Mouse (Mus musculus): ENCODE measurements around the gene Ccdc149.

DNA sequence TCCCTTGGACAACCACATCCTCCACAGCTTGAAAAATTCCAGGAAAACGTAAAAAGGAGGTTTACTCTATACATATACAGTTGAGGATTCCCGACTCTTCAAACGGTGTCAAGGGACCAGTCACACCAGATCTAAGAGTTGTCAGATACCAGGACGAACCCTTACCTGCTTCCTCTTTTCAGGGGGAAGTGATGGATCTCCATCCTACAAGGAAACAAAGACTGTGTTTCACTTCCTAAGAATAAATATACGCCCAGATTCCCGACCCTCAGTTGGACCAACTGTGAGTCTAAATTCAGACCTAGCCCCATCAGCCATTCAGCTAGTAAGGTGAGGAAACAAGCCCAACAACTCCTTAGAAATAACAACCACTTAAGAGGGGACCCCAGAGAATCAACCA, 35.8 kb downstream of the Ccdc149 start:
- no peak for TF ChIP-seq CTCF (IDR thresholded peaks at IDR 0.05; ENCODE audit: low read depth, low read length)
- TF ChIP-seq POLR2A (IDR thresholded peaks at IDR 0.05; ENCODE audit: borderline replicate concordance, low read depth, low read length) = no peak
